Mouse (Mus musculus) ES-Bruce4 (cell line): ENCODE results near the gene Cdc27. TPM values are rescaled to one million over a fixed set of nuclear protein-coding genes. Genes with fewer than 3 reads are reported as not detected.
"Not testable (repeated sequence)": the region's sequence is repeated elsewhere in the genome, so short reads cannot be mapped to it uniquely, and the experiment has no call there.

Experiments used
- H3K27ac ChIP-seq: 2 replicates; pipeline ENCODE4 v1.5.1; 2012; ENCODE audit warnings: low read length, inconsistent platforms; ENCODE audit not compliant: insufficient read depth
- H3K27me3 ChIP-seq: 2 replicates; pipeline ENCODE4 v1.6.1; 2012; ENCODE audit warnings: mild to moderate bottlenecking, low read length, inconsistent platforms; ENCODE audit not compliant: control insufficient read depth, poor library complexity, insufficient read depth, severe bottlenecking
- H3K36me3 ChIP-seq: 2 replicates; pipeline ENCODE4 v1.6.1; 2012; ENCODE audit warnings: inconsistent platforms, mild to moderate bottlenecking, low read length, moderate library complexity; ENCODE audit not compliant: control insufficient read depth, poor library complexity, insufficient read depth, severe bottlenecking
- H3K4me1 ChIP-seq: one replicate; pipeline ENCODE4 v1.8.1; 2011; ENCODE audit warnings: low read length; ENCODE audit not compliant: control insufficient read depth, insufficient read depth
- H3K4me3 ChIP-seq: 2 replicates; pipeline ENCODE4 v1.5.1; 2011; ENCODE audit warnings: low read depth, mild to moderate bottlenecking, low read length
- H3K9ac ChIP-seq: 2 replicates; pipeline ENCODE4 v1.6.1; 2012; ENCODE audit warnings: low read depth, mild to moderate bottlenecking, inconsistent platforms; ENCODE audit not compliant: poor library complexity, severe bottlenecking
- H3K9me3 ChIP-seq: replicated peaks from 2 replicates; pipeline ENCODE4 v1.6.1; 2012; ENCODE audit warnings: mild to moderate bottlenecking, low read length, inconsistent platforms; ENCODE audit not compliant: control insufficient read depth, poor library complexity, insufficient read depth, severe bottlenecking
- CTCF ChIP-seq: IDR thresholded peaks from one replicate; pipeline ENCODE4 v1.8.1; 2011; ENCODE audit warnings: low read depth, low read length
- EP300 ChIP-seq: IDR thresholded peaks from 2 replicates; pipeline ENCODE4 v1.6.1; 2011; ENCODE audit warnings: low read depth, low read length; ENCODE audit not compliant: insufficient read depth
- POLR2A ChIP-seq: IDR thresholded peaks from one replicate; pipeline ENCODE4 v1.8.1; 2011; ENCODE audit warnings: low read length; ENCODE audit not compliant: insufficient read depth
- polyA plus RNA-seq: library from polyadenylated mRNA; stranded (reverse); fragments of >200 nt; gene quantifications from 2 replicates; pipeline ENCODE4 v1.2.4, GENCODE M21; 2011; ENCODE audit warnings: low read depth; ENCODE audit not compliant: missing spikeins, insufficient read depth, insufficient read length

Cdc27 gene
- polyA plus RNA-seq, 1 experiment = 95.2 TPM

- H3K9me3 ChIP-seq = peaks cover 7% of the 10 kb centered on the region; the same call in 1 of the 2 replicates
- no peaks in the 10 kb centered on the region for H3K27me3 ChIP-seq
- H3K4me3 ChIP-seq = no peak overlapping the region
- H3K9ac ChIP-seq = no peak overlapping the region
- no peak overlapping the region for H3K27ac ChIP-seq
- H3K36me3 ChIP-seq = no peaks in the 10 kb centered on the region
- TF ChIP-seq EP300 = no peak
- TF ChIP-seq POLR2A = no peak
- no peak for TF ChIP-seq CTCF
- H3K4me1 ChIP-seq = no peaks in the 10 kb centered on the region
These were observed 22.1 kb upstream of the Cdc27 start for GRCm38 (mm10) chr11:104572566-104572965.

- H3K4me3 ChIP-seq = no peak overlapping the region
- TF ChIP-seq CTCF (no peak), EP300 (no peak), POLR2A (no peak)
- H3K27me3 ChIP-seq = no peaks in the 10 kb centered on the region
- no peaks in the 10 kb centered on the region for H3K36me3 ChIP-seq
- H3K9ac ChIP-seq = no peak overlapping the region
- peaks cover 7% of the 10 kb centered on the region; the same call in 1 of the 2 replicates for H3K9me3 ChIP-seq
- no peaks in the 10 kb centered on the region for H3K4me1 ChIP-seq
- H3K27ac ChIP-seq = no peak overlapping the region
These were observed 21.7 kb upstream of the Cdc27 start for GRCm38 (mm10) chr11:104572091-104572490.

DNA sequence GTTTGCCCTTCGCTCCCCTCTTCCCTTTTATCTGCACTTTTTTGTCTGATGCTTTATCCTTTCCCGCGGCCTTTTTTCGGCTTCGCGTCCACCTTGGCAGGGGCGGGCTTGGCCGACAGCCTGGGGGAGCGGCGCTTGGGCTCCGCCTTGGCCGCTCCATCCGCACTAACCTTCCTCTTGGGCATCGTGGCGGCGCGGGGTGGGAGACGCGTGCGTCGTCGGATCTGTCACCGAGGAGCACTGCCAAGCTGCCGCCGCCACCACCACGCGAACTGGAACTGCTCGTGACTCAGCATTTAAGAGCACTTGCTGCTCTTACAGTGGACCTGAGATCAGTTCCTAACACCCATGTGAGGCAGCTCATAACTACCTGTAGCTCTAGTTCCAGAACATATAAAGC, 21.0 kb upstream of the Cdc27 start:
- not testable (repeated sequence) for H3K4me1 ChIP-seq, H3K27me3 ChIP-seq, H3K27ac ChIP-seq, H3K9me3 ChIP-seq, H3K36me3 ChIP-seq
- Histone ChIP-seq H3K4me3 (peak overlapping the region; percentile 64), H3K9ac (peak overlapping the region; percentile 65; the same call in 1 of the 2 replicates)

DNA sequence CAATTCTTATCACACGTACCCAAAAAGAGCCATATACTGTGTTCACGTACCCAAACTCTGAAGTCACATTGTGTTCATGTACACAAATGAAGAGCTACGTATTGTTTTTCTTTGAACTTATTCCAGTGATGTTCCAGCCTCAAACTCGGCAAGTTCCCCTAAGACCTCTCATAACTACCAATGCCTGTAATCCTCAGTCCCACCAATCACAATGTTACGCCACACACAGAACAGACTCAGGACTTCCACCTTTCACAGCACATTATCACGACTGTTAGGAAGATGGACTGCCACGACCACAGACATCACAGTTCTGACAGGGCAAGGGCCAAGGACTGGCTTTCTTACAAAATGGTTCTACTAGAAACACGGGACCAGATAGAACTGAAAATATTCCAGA, 20.1 kb upstream of the Cdc27 start:
- not testable (repeated sequence) for H3K27me3 ChIP-seq, H3K9ac ChIP-seq, H3K36me3 ChIP-seq, H3K4me3 ChIP-seq, H3K27ac ChIP-seq, H3K9me3 ChIP-seq, H3K4me1 ChIP-seq

GRCm38 (mm10) chr11:104568326-104568725, 17.9 kb upstream of the Cdc27 start:
- H3K9ac ChIP-seq = no peak overlapping the region
- TF ChIP-seq EP300 (no peak), POLR2A (no peak), CTCF (no peak)

DNA sequence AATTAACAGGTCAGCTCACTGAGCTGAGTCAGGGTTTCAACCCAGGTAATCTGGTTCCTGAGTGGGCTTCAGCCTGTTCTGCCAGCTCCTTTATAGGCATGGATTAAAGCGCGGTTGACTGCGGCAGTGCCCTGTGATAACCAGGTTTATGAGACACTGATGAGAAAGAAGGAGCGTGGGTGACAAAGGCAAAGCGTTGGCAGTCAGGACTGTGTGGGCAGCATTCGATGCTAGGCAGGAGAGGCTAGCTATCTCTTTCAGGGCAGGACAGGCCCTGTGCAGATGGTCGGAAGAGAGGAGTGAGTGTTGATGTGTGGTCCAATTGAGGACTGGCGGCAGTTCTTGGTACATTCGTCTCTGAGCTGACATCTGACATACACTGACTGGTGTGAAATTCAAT, 17.3 kb upstream of the Cdc27 start:
- Histone ChIP-seq H3K9me3 (peaks cover 9% of the 10 kb centered on the region; the same call in 1 of the 2 replicates), H3K36me3 (no peaks in the 10 kb centered on the region), H3K9ac (no peak overlapping the region), H3K27me3 (no peaks in the 10 kb centered on the region), H3K4me3 (no peak overlapping the region), H3K27ac (no peak overlapping the region), H3K4me1 (no peaks in the 10 kb centered on the region)
- TF ChIP-seq CTCF (no peak), POLR2A (no peak), EP300 (no peak)

More at GRCm38 (mm10) chr11:104568326-104568725, 17.9 kb upstream of the Cdc27 start:
- Histone ChIP-seq H3K4me3 (no peak overlapping the region), H3K27ac (no peak overlapping the region), H3K36me3 (no peaks in the 10 kb centered on the region), H3K9me3 (peaks cover 7% of the 10 kb centered on the region; the same call in 1 of the 2 replicates), H3K4me1 (no peaks in the 10 kb centered on the region), H3K27me3 (no peaks in the 10 kb centered on the region)

DNA sequence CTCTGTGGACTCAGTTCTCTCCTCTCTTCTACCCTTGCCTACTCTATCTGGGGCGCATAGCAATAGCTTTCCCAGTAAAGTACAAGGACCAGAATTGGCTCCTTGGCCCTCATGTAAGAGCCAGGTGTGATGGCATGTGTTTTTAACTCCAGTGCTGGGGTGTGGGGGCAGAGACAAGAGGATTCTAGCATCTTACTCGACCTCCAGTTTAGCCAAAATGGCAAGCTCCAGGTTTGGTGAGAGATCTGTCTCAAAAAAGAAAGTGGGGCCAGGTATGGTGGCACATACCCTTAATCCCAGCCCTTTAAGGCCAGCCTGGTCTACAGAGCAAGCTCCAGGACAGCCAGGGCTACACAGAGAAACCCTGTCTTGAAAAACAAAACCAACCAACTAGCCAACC, 16.4 kb upstream of the Cdc27 start:
- no peaks in the 10 kb centered on the region for H3K4me1 ChIP-seq
- no peaks in the 10 kb centered on the region for H3K27me3 ChIP-seq
- H3K9me3 ChIP-seq = peaks cover 14% of the 10 kb centered on the region; the same call in 1 of the 2 replicates
- H3K9ac ChIP-seq = no peak overlapping the region
- no peaks in the 10 kb centered on the region for H3K36me3 ChIP-seq
- TF ChIP-seq EP300 (no peak), POLR2A (no peak), CTCF (no peak)
- H3K27ac ChIP-seq = no peak overlapping the region
- H3K4me3 ChIP-seq = no peak overlapping the region
